ENCODE assay signal across 13 mouse cellular contexts in the genomic region with DNA sequence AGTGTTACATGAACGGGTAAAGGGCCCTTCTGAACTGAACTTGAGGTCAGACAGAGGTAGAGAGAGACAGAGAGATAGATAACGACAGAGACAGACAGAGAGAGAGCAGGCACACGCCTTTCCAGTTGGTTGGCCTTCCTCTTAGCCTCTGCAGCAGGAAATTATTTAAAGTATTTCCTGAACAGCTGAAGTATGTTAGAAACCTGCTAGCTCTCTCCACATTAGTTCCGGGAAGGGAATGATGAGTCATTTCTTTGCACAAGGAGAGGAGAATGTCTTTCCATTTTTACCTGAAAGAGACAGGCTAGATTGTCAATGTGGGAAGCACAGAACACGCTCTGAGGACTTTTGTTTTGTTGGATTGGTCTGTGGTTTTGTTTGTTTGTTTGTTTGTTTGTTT. TPM values are rescaled to one million over a fixed set of nuclear protein-coding genes. Genes with fewer than 3 reads are reported as not detected.
DNase-seq lines count a peak whose midpoint lies in the region; ATAC-seq and TF ChIP-seq lines count a peak whose summit lies in the region.
"Had no signal": no experiment of that assay in that cellular context is flagged by ENCODE, and none has a peak within 500 bp of the region (broad histone marks: within the 10 kb centered on the region; RNA-seq: fewer than 3 reads in every experiment).

No protein-coding gene starts in this region.

- H3K4me3 ChIP-seq in kidney, embryonic 15.5 days (replicated peaks) = no peak overlapping the region
- H3K4me3 ChIP-seq in megakaryocyte, embryonic 14.5 days (replicated peaks) = peak overlapping the region; percentile 46
- no peak overlapping the region for H3K4me3 ChIP-seq in embryonic fibroblast, embryonic 13.5 days (ENCODE audit: insufficient read depth, low read length)
- H3K4me3 ChIP-seq in hindbrain, embryonic 13.5 days = no peak overlapping the region
- H3K4me3 ChIP-seq: forebrain, embryonic 10.5 days; liver, embryonic 15.5 days; myocyte had no signal

- TF ChIP-seq POLR2A in embryonic fibroblast, embryonic 13.5 days (IDR thresholded peaks at IDR 0.05; ENCODE audit: low read depth, low read length) = no peak

- no peaks in the 10 kb centered on the region for H3K4me1 ChIP-seq in kidney, embryonic 15.5 days
- peaks cover 20% of the 10 kb centered on the region for H3K4me1 ChIP-seq in megakaryocyte, embryonic 14.5 days
- peaks cover 4% of the 10 kb centered on the region; the same call in 1 of the 2 replicates for H3K4me1 ChIP-seq in embryonic fibroblast, embryonic 13.5 days (ENCODE audit: control insufficient read depth, insufficient read depth, low read length)
- no peaks in the 10 kb centered on the region for H3K4me1 ChIP-seq in hindbrain, embryonic 13.5 days (replicated peaks)

- H3K27ac ChIP-seq in kidney, embryonic 15.5 days = peak overlapping the region; percentile 30; the same call in 1 of the 2 replicates
- H3K27ac ChIP-seq in embryonic fibroblast, embryonic 13.5 days (ENCODE audit: insufficient read depth, low read length) = peak overlapping the region; percentile 31; the same call in 1 of the 2 replicates
- H3K27ac ChIP-seq in hindbrain, embryonic 13.5 days = no peak overlapping the region
- H3K27ac ChIP-seq: forebrain, embryonic 10.5 days; liver, embryonic 15.5 days had no signal

- H3K9me3 ChIP-seq in kidney, embryonic 15.5 days (replicated peaks) = no peaks in the 10 kb centered on the region
- no peaks in the 10 kb centered on the region for H3K9me3 ChIP-seq in megakaryocyte, embryonic 14.5 days
- no peaks in the 10 kb centered on the region for H3K9me3 ChIP-seq in hindbrain, embryonic 13.5 days
- H3K9me3 ChIP-seq: forebrain, embryonic 10.5 days; liver, embryonic 15.5 days had no signal

- DNase-seq in kidney, postnatal 10 days = no peak
- no peak for DNase-seq in layer of hippocampus, postnatal 14 days (ENCODE audit: low spot score in 2 of 2)
- DNase-seq: heart, postnatal 10 days; left cerebral cortex, postnatal 4 days; right cerebral cortex, postnatal 14 days had no signal

- H3K36me3 ChIP-seq in kidney, embryonic 15.5 days = peaks cover 8% of the 10 kb centered on the region
- peaks cover 34% of the 10 kb centered on the region for H3K36me3 ChIP-seq in megakaryocyte, embryonic 14.5 days (replicated peaks; ENCODE audit: low read length)
- peaks cover 5% of the 10 kb centered on the region for H3K36me3 ChIP-seq in hindbrain, embryonic 13.5 days

- no peak for TF ChIP-seq CTCF in embryonic fibroblast, embryonic 13.5 days (IDR thresholded peaks at IDR 0.05; ENCODE audit: borderline replicate concordance, insufficient read depth, low read length)

- no peaks in the 10 kb centered on the region for H3K27me3 ChIP-seq in kidney, embryonic 15.5 days
- H3K27me3 ChIP-seq in megakaryocyte, embryonic 14.5 days (replicated peaks) = no peaks in the 10 kb centered on the region
- no peaks in the 10 kb centered on the region for H3K27me3 ChIP-seq in hindbrain, embryonic 13.5 days
- H3K27me3 ChIP-seq: liver, embryonic 15.5 days had no signal

- 27% methylated on average over 5 of the region's 5 CpGs for WGBS in kidney, embryonic 15.5 days
- 68% methylated on average over 5 of the region's 5 CpGs for WGBS in hindbrain, embryonic 13.5 days

- ATAC-seq in kidney, embryonic 15.5 days (replicated peaks; ENCODE audit: low FRiP score) = no peak; the same call in 1 of the 2 replicates
- ATAC-seq in megakaryocyte, adult 5-6 weeks (ENCODE audit: poor library complexity, severe bottlenecking) = no peak
- ATAC-seq in hindbrain, embryonic 13.5 days (ENCODE audit: low FRiP score) = no peak

- H3K4me2 ChIP-seq in kidney, embryonic 15.5 days = no peak overlapping the region
- no peak overlapping the region for H3K4me2 ChIP-seq in hindbrain, embryonic 13.5 days
- H3K4me2 ChIP-seq: liver, embryonic 15.5 days had no signal

- H3K9ac ChIP-seq in kidney, embryonic 15.5 days = no peak overlapping the region
- no peak overlapping the region for H3K9ac ChIP-seq in hindbrain, embryonic 13.5 days
- H3K9ac ChIP-seq: liver, embryonic 15.5 days had no signal

RNA-seq across cellular contexts. Expression of gene Kpna2, which starts 17.0 kb away (rescaled TPM):
- polyA plus RNA-seq in kidney, embryonic 15.5 days (2015; fragmentation: Nextera tagmentation; extraction: Ambion mirVana) = 407 and 415 TPM in 2 replicates
- polyA plus RNA-seq in megakaryocyte, embryonic 14.5 days (2012; ENCODE audit: insufficient read depth, low replicate concordance) = 20.9 TPM in 1 of 2 replicates, not detected in the other
- 355 and 377 TPM in 2 replicates for total RNA-seq in megakaryocyte, adult 5-6 weeks (2015)
- 262 and 286 TPM in 2 replicates for total RNA-seq in megakaryocyte, adult 5-6 weeks (2017)
- 215 and 225 TPM in 2 replicates for polyA plus RNA-seq in embryonic fibroblast, embryonic 13.5 days (2011; ENCODE audit: insufficient read length, low read depth, missing spikeins)
- 189 TPM in 2 replicates for polyA plus RNA-seq in hindbrain, embryonic 13.5 days (2015; fragmentation: Nextera tagmentation; extraction: Ambion mirVana)
- total RNA-seq in layer of hippocampus, postnatal 14 days (2021) = 10 to 100 TPM; 27.9 to 28.7 TPM

RNA-seq across cellular contexts. Expression of gene 1810010H24Rik, which starts 43.1 kb away (rescaled TPM):
- 1.7 and 2.1 TPM in 2 replicates for polyA plus RNA-seq in kidney, embryonic 15.5 days (2015; fragmentation: Nextera tagmentation; extraction: Ambion mirVana)
- 1.0 and 1.7 TPM in 2 replicates for polyA plus RNA-seq in megakaryocyte, embryonic 14.5 days (2012; ENCODE audit: insufficient read depth, low replicate concordance)
- 0.87 and 0.93 TPM in 2 replicates for total RNA-seq in megakaryocyte, adult 5-6 weeks (2015)
- total RNA-seq in megakaryocyte, adult 5-6 weeks (2017) = 0.15 and 0.41 TPM in 2 replicates
- 0.60 and 1.4 TPM in 2 replicates for polyA plus RNA-seq in embryonic fibroblast, embryonic 13.5 days (2011; ENCODE audit: insufficient read length, low read depth, missing spikeins)
- 5.4 and 5.6 TPM in 2 replicates for polyA plus RNA-seq in hindbrain, embryonic 13.5 days (2015; fragmentation: Nextera tagmentation; extraction: Ambion mirVana)
- total RNA-seq in layer of hippocampus, postnatal 14 days (2021) = 1 to 10 TPM; 4.2 to 5.2 TPM
